Mouse (Mus musculus): ENCODE measurements around the gene Dnmt3a. TPM values are rescaled to one million over a fixed set of nuclear protein-coding genes. Genes with fewer than 3 reads are reported as not detected.

The Dnmt3a gene
- polyA plus RNA-seq, 1 experiment from 2014 or later, result 117 TPM

DNA sequence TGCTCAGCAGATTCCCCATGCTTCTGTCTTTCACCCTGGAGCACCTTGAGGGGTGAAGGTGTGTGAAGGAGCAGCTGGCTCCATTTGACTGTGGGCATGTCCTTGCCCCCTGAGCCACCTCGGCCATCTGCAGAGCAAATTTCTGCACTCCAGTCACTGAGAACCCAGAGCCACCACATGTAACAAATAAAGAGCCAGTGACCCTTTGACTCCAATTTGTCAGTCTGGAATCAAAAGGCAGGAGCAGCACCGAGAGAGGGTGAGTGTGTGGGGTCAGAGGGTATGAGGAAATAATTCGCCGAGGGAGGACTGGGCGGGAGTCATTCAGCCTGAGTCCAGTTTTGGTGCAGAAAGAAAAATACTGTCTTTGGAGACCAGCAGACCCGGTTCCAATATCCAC, 44.9 kb downstream of the Dnmt3a start:
- Histone ChIP-seq H3K36me3 (replicated peaks) (peaks cover 18% of the 10 kb centered on the region), H3K4me3 (no peak overlapping the region), H3K4me1 (peaks cover 20% of the 10 kb centered on the region), H3K27ac (no peak overlapping the region), H3K27me3 (ENCODE audit: poor library complexity, severe bottlenecking) (peaks cover 24% of the 10 kb centered on the region), H3K9me3 (no peaks in the 10 kb centered on the region)
- WGBS, result 50% methylated on average over 6 of the region's 6 CpGs
- DNase-seq (ENCODE audit: extremely low spot score, low spot score), result peak; percentile 34

DNA sequence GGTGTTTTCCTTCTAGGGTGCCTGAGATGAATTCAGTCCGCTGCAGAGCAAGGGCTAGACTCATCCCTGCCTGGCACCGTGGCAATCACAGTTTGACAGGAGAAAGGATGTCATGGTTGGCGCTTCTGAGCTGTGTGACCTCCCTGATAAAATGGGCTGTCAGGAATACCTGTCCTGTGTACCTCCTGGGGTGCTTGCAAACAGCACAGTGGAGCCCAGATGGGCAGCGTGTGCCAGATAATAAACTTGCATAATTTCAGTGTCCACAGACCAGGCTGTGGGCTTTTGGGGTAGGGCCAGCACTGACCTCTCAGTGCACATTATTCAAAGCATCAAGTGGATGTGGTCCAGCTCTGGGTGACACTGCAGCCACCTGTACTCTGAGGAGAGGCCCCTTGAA, 45.4 kb downstream of the Dnmt3a start:
- no peak for DNase-seq (ENCODE audit: extremely low spot score, low spot score)
- H3K4me1 ChIP-seq, result peaks cover 24% of the 10 kb centered on the region
- peaks cover 18% of the 10 kb centered on the region for H3K36me3 ChIP-seq (replicated peaks)
- H3K27ac ChIP-seq, result no peak overlapping the region
- 74% methylated on average over 4 of the region's 4 CpGs for WGBS
- peaks cover 21% of the 10 kb centered on the region for H3K27me3 ChIP-seq (ENCODE audit: poor library complexity, severe bottlenecking)
- H3K4me3 ChIP-seq, result no peak overlapping the region
- H3K9me3 ChIP-seq, result no peaks in the 10 kb centered on the region

DNA sequence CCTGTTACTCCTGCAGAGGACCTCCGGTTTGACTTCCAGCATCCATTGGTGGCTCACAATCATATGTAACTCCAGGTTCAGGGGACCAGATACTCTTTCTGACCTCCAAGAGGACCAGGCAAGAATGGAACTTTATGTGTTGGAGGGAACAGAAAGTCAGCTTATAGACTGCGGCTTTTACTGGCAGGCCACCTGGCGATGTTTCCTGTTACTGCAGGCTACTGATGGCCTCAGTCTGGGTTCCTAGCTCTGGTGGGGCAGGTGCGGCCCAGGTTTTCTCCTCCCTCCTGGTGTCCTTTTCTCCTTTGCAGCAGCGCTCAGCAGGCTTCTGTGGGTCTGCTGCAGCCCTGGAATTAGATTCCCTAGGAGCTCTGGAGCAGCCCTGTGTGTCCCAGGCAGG, 46.7 kb downstream of the Dnmt3a start:
- WGBS, result 35% methylated on average over 5 of the region's 5 CpGs
- H3K9me3 ChIP-seq, result no peaks in the 10 kb centered on the region
- DNase-seq (ENCODE audit: extremely low spot score, low spot score), result no peak
- H3K27ac ChIP-seq, result no peak overlapping the region
- peaks cover 29% of the 10 kb centered on the region for H3K4me1 ChIP-seq
- peaks cover 22% of the 10 kb centered on the region for H3K36me3 ChIP-seq (replicated peaks)
- H3K27me3 ChIP-seq (ENCODE audit: poor library complexity, severe bottlenecking), result peaks cover 17% of the 10 kb centered on the region
- no peak overlapping the region for H3K4me3 ChIP-seq

DNA sequence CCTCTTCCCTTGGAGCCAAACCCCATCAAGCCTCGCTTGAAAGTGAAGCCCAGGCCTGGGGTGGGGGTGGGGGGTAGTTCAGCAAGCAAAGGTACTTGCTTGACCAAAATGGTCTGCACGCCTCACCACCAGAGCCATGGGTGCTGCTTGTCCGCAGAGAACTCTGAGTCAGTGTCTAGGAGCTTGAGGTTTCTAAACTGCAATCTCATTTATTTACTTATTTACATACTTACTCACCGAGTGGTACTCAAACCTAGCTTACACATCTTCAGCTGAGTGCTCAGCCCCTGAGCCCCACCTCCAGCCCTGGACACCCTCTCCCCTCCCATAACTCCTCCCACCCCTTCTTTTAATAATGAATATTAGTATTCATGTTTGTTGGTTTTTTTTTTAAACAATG, 48.6 kb downstream of the Dnmt3a start:
- Histone ChIP-seq H3K9me3 (no peaks in the 10 kb centered on the region), H3K27me3 (ENCODE audit: poor library complexity, severe bottlenecking) (peaks cover 17% of the 10 kb centered on the region), H3K27ac (no peak overlapping the region), H3K36me3 (replicated peaks) (peaks cover 22% of the 10 kb centered on the region), H3K4me3 (no peak overlapping the region), H3K4me1 (peaks cover 33% of the 10 kb centered on the region)
- DNase-seq (ENCODE audit: extremely low spot score, low spot score), result no peak
- WGBS, result 76% methylated on average over 4 of the region's 4 CpGs

DNA sequence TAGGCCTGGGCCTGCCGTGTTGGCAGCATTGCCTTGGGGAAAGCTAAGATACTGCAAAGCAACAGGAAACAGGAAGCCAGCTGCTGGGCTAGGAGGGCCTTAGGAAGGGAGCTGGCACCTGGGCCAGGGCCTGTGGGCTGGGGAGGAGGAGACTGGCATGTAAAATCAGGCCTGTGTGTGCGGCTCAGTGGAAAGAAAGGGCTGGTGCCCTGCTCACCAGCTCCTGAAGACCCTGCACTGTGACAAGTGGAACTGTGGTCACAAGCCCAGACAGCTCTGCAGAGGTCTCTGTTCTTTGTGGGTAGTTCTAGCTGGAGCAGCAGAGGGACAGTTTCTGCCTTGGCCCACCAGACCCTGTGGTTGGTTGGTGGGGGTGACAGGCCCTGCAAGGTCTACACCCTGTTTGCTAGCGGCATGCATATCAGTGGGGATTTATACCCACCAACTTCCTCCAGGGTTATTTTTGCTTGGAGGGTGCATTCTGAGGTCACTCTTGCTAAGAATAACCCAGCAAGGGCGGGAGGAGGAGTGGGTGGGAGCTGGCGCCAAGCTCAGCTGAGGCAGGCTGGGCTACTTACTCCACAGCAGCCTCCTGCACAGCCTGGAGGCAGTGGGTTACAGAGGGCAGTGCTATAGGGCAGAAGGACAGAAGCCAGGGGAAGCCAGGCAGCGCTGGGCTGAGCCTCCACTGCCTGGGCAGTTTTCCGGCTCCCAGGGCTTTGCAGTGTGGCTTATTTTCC, 50.1 kb downstream of the Dnmt3a start:
- H3K27me3 ChIP-seq (ENCODE audit: poor library complexity, severe bottlenecking), result peaks cover 17% of the 10 kb centered on the region
- 67% methylated on average over 7 of the region's 7 CpGs for WGBS
- peaks cover 15% of the 10 kb centered on the region for H3K36me3 ChIP-seq (replicated peaks)
- no peak for DNase-seq (ENCODE audit: extremely low spot score, low spot score)
- peak overlapping the region; percentile 57 for H3K27ac ChIP-seq
- H3K4me1 ChIP-seq, result peaks cover 20% of the 10 kb centered on the region
- no peak overlapping the region for H3K4me3 ChIP-seq
- no peaks in the 10 kb centered on the region for H3K9me3 ChIP-seq

DNA sequence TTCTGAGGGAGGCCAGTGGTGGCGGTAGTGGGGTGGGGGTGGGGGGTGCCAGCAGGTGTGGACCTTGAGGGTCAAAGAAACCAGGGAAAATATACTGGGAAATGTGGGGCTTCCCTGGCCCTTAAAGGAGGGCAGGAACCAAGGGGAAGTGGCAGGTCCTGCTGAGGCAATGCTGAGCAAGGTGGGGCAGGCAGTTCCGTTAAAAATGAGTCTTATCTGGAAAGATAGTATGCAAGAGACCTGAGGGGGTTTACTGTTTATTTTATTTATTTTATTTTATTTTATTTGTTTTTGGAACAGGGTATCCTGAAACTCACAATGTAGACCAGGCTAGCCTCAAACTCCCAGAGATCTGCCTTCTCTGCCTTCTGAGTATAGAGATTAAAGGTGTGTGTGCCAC, 50.9 kb downstream of the Dnmt3a start:
- DNase-seq (ENCODE audit: extremely low spot score, low spot score), result no peak
- Histone ChIP-seq H3K36me3 (replicated peaks) (peaks cover 8% of the 10 kb centered on the region; the same call in 1 of the 2 replicates), H3K9me3 (no peaks in the 10 kb centered on the region), H3K4me1 (peaks cover 16% of the 10 kb centered on the region), H3K27me3 (ENCODE audit: poor library complexity, severe bottlenecking) (peaks cover 17% of the 10 kb centered on the region), H3K4me3 (no peak overlapping the region), H3K27ac (0 out of 2 replicates have a peak overlapping the region, but pooled peaks have one; percentile 57)
- WGBS, result 82% methylated on average over 2 of the region's 2 CpGs

DNA sequence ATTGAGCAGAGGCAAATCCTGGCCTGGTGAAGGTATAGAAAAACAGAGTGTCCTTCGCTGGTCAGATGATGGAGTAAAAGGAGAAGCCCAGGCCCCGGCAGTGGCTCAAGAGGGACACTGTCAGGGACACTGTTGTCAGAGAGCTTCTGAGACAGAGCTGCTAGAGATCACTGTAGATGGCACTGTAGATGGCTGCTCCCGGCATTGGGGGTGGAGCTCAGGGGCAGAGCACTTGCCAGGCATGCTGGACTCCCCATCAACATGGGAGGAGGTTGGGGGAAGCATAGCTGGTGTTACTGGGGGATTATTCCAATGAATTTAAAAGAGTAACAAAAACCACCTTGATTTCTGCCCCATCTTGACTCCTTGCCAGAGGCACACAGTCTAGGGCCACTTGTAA, 51.4 kb downstream of the Dnmt3a start:
- Histone ChIP-seq H3K27me3 (ENCODE audit: poor library complexity, severe bottlenecking) (peaks cover 17% of the 10 kb centered on the region), H3K36me3 (replicated peaks) (peaks cover 8% of the 10 kb centered on the region; the same call in 1 of the 2 replicates), H3K4me1 (peaks cover 16% of the 10 kb centered on the region), H3K4me3 (no peak overlapping the region), H3K9me3 (no peaks in the 10 kb centered on the region), H3K27ac (no peak overlapping the region)
- DNase-seq (ENCODE audit: extremely low spot score, low spot score), result no peak
- WGBS, result 85% methylated on average over 3 of the region's 3 CpGs

DNA sequence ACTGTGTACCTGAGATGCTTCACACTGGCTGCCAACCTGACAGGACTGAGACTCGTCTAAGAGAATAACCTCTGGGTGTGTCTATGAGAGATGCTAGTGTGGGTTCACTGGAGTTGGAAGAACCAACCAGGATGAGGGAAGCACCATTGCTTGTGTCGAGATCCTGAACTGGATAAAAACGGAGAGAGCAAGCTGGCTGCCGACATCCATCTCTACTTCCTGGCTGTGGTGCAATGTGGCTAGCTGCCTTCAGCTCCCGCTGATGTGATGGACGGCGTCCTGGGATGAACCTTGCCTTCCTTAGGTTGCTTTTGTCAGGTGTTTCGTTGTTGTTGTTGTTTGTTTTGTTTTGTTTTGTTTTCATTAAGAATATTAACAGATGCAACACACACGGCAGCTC, 52.0 kb downstream of the Dnmt3a start:
- Histone ChIP-seq H3K27ac (no peak overlapping the region), H3K4me3 (no peak overlapping the region), H3K36me3 (replicated peaks) (peaks cover 7% of the 10 kb centered on the region; the same call in 1 of the 2 replicates), H3K9me3 (no peaks in the 10 kb centered on the region), H3K4me1 (peaks cover 16% of the 10 kb centered on the region), H3K27me3 (ENCODE audit: poor library complexity, severe bottlenecking) (peaks cover 15% of the 10 kb centered on the region)
- no peak for DNase-seq (ENCODE audit: extremely low spot score, low spot score)
- WGBS, result 88% methylated on average over 9 of the region's 9 CpGs

DNA sequence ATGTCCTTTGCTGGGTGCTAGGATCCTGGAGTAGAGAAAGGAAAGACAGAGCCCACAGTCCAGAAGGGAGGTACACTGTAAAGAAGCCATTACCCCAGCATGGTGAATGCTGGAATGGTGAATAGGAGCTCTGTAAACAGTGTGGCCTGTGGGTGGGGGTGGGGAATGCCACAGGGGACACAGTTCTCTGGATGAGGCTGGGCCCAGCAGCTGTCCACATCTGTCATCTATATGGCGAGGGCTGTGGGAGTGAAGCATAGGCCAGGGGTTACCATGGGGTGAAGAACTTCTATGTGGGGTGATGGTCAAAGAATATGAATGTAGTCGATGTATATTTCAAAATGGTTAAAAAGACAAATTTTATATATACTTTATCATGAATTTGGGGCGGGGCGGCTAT, 52.9 kb downstream of the Dnmt3a start:
- Histone ChIP-seq H3K4me3 (no peak overlapping the region), H3K27me3 (ENCODE audit: poor library complexity, severe bottlenecking) (peaks cover 5% of the 10 kb centered on the region; the same call in 1 of the 2 replicates), H3K9me3 (no peaks in the 10 kb centered on the region), H3K4me1 (peaks cover 16% of the 10 kb centered on the region), H3K36me3 (replicated peaks) (peaks cover 4% of the 10 kb centered on the region; the same call in 1 of the 2 replicates), H3K27ac (no peak overlapping the region)
- 87% methylated on average over 4 of the region's 4 CpGs for WGBS
- no peak for DNase-seq (ENCODE audit: extremely low spot score, low spot score)

DNA sequence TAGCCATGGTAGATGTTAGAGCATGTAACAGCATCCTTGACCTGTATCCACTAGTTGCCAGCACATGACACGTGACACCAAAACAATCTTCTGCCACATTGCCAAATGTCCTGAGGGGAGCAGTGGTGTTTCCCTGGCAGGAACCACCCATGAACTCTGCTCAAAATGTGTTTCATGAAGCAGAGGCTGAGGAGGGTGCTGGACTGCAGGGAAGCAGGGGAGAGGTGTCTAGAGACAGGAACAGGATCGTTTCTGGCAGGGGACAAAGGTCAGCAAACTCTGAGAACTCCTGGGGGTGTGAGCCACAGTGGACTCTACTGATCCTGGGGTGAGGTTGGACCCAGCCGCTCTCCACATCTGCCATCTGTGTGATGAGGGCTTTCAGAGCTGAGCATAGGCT, 53.7 kb downstream of the Dnmt3a start:
- Histone ChIP-seq H3K36me3 (replicated peaks) (peaks cover 4% of the 10 kb centered on the region; the same call in 1 of the 2 replicates), H3K27me3 (ENCODE audit: poor library complexity, severe bottlenecking) (peaks cover 5% of the 10 kb centered on the region; the same call in 1 of the 2 replicates), H3K27ac (no peak overlapping the region), H3K4me1 (peaks cover 16% of the 10 kb centered on the region), H3K4me3 (no peak overlapping the region), H3K9me3 (no peaks in the 10 kb centered on the region)
- no peak for DNase-seq (ENCODE audit: extremely low spot score, low spot score)
- 77% methylated on average over 3 of the region's 3 CpGs for WGBS

DNA sequence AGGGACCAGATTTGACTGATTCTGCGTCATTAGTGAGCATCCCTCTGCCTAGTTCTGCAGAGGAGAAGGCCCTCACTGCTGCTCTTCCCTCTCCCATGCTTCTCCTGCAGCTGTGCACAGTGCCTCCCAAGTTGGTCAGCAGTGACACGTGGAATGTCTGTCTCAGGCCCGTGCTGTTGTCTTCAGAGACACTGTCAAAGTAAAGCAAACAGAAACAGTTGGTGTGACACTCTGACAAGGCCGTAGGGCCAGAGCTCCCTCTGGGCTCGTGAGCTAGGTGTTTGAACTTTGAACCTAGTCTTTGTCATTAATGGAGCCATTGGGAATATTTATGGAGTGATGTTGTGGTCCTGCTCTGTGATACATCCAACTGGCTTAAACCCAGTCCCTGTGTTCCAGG, 54.2 kb downstream of the Dnmt3a start:
- WGBS, result 78% methylated on average over 5 of the region's 5 CpGs
- no peak for DNase-seq (ENCODE audit: extremely low spot score, low spot score)
- Histone ChIP-seq H3K36me3 (replicated peaks) (peaks cover 4% of the 10 kb centered on the region; the same call in 1 of the 2 replicates), H3K4me1 (peaks cover 16% of the 10 kb centered on the region), H3K27me3 (ENCODE audit: poor library complexity, severe bottlenecking) (peaks cover 2% of the 10 kb centered on the region; the same call in 1 of the 2 replicates), H3K4me3 (no peak overlapping the region), H3K9me3 (no peaks in the 10 kb centered on the region), H3K27ac (no peak overlapping the region)

DNA sequence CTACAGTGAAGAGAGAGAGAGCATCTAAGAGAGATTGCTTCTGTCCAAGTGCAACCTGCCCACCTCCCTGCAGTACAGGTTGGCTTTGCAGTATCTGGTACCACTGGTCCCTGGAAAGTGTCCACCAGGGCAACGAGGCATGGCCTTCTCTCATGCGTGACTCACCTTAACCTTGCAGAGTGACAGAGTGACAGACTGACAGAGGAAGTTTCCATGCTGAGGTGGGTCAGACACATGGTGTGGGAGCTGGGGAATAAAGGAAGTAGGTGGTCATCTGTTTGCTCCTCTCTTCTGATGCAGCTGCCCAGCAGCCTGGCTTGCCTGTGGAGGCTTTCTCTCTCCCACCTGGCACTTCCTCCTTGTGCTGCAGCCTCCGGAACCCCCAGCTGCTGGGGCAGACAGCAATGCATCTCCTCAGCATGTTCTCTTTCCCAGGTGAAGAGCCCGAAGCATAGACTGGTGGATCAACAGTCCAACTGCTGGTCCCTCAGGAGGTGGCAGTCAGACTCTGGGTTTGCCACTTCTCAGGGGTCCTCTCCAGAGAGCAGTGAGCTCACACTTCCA, 55.9 kb downstream of the Dnmt3a start:
- Histone ChIP-seq H3K27ac (no peak overlapping the region), H3K27me3 (ENCODE audit: poor library complexity, severe bottlenecking) (no peaks in the 10 kb centered on the region), H3K36me3 (replicated peaks) (peaks cover 17% of the 10 kb centered on the region), H3K4me3 (no peak overlapping the region), H3K9me3 (no peaks in the 10 kb centered on the region), H3K4me1 (peaks cover 3% of the 10 kb centered on the region; the same call in 1 of the 2 replicates)
- DNase-seq (ENCODE audit: extremely low spot score, low spot score), result no peak
- 85% methylated on average over 4 of the region's 4 CpGs for WGBS

DNA sequence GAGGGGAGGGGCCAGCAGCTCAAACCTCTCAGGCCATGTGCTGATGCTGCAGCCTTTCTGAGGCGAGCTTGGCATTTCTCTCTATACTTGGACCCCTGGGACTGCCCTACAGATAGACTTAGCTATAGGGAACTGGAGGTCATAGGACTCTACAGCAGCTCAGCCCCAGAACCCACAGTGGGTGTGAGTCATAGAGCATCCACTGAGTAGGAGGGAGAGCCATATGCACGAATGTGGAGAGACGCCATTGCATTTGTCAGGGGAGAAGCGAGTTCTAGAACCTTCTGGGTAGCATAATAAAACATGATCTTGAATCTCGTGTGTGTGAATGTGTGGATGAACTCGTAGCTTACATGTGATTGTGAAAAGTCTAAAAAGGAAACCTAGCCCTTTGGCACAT, 56.4 kb downstream of the Dnmt3a start:
- WGBS, result 86% methylated on average over 6 of the region's 6 CpGs
- Histone ChIP-seq H3K27me3 (ENCODE audit: poor library complexity, severe bottlenecking) (no peaks in the 10 kb centered on the region), H3K27ac (no peak overlapping the region), H3K36me3 (replicated peaks) (peaks cover 17% of the 10 kb centered on the region), H3K9me3 (no peaks in the 10 kb centered on the region), H3K4me3 (no peak overlapping the region), H3K4me1 (peaks cover 3% of the 10 kb centered on the region; the same call in 1 of the 2 replicates)
- DNase-seq (ENCODE audit: extremely low spot score, low spot score), result no peak
